Mouse (Mus musculus) small intestine, adult 2 months (tissue): ENCODE measurements around the gene Esd.

Source experiments
- CTCF ChIP-seq: fragments of 200-500 bp; IDR thresholded peaks from 2 replicates; pipeline ENCODE4 v1.5.1; 2012; ENCODE audit warnings: low read depth, mild to moderate bottlenecking, control low read depth, inconsistent platforms, low read length, moderate library complexity, mixed read lengths; ENCODE audit not compliant: insufficient replicate concordance, insufficient read length; ENCODE audit errors: extremely low read depth
- POLR2A ChIP-seq: fragments of 200-500 bp; IDR thresholded peaks from 2 replicates; pipeline ENCODE4 v1.6.1; 2012; ENCODE audit warnings: low read depth, mild to moderate bottlenecking, control low read depth, inconsistent platforms, low read length, moderate library complexity

DNA sequence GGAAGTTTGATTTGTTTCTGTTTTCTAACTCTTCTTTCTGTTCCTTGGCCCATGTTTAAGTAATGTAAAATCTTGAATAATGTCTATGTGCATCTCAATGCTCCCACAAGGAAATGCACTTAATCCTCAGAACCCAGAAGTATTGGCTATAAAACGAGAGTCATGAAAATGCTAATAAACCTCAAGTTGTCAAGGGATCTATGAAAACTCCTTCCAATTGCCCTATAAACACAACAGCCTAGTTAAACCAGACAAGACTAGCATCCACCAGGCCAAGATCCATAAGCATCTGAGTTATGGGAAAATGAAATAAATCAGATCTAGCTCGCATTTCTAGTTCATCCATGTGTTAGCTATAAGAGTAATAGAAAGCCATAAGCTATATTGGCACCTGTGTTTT, 40.1 kb upstream of the Esd start:
- no peak for TF ChIP-seq CTCF
- no peak for TF ChIP-seq POLR2A
